Mouse (Mus musculus) large intestine, adult 2 months (tissue): ENCODE measurements at regions not wholly inside any gene's neighbourhood (a gene's known extent, or its start where the extent isn't known, plus 50 kb on each side); places are given as distances from the start of the nearest gene placed in this dataset.
A peak's percentile ranks its signal among the peaks of the same experiment; 100 is the strongest.

Source experiments
- DNase-seq: peaks from one replicate; pipeline ENCODE4 v3.0.0-alpha.2; 2012; ENCODE audit warnings: low read depth, low spot score
- WGBS: fragments of 180-500 bp; shearing (Covaris S2); methylation state at CpG from one replicate; pipeline ENCODE4 v1.1.7; 2018; 5-methylcytosine and 5-hydroxymethylcytosine counted together

DNA sequence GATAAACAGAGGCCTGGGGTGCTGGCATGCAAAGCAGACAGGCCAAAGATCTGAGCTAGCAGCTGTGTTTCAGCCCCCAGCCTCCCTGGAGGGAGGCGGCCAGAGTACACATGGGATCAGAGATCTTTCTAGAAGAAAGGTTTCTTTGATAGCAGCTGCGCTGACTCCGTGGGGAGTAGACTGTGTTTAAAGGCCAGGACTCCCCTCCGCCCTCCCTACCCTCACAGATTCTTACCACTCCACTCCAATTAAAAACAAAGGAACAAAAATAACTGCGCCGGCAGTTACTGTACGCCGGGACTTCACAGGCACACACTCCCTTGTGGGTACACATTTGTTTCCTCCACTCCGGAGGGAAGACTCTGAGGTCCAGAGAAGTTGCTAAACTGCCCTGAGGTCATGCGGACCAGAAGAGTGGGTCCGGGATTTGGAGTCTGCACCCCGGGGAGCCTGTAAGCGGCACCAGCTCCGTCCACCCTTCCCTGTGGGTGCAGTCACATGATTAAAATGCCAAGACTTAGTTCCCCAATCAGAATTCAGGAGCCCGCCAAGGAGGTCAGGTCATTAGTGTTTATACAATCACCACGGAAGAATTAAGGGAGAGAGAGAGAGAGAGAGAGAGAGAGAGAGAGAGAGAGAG lies 411.5 kb downstream of the Zfp536 start:
- 2% methylated on average over 16 of the region's 16 CpGs for WGBS
- DNase-seq = no peak

- 39% methylated on average over 8 of the region's 8 CpGs for WGBS
These were observed 410.6 kb downstream of the Zfp536 start for GRCm38 (mm10) chr7:37362879-37363278.

DNA sequence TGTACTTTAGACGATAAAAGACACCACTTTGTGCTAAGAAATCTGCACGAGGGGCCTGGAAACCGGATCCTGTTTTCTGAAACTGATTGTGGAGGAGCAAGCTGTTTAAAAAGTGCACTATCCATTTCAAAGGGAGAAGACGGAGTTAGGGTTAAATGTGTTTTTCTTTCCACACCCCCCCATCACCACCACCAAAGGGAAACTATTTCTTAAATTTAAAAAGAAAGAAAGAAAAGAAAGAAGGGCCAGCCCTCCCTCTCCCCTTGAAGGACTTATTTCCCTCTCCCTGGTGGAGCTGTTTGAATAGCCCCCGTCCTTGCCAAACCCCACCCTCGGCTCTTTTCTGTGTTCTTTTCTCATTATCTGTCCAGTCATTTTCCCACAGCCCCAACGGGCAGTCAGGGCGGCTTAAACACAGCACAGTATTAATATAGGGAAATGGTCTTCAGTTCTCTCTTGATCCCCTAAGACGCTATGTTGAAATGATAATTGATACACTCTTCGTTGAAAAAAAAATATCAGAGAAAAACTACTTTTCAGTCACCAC lies 409.7 kb downstream of the Zfp536 start:
- WGBS = 35% methylated on average over 10 of the region's 10 CpGs
- no peak for DNase-seq

More at GRCm38 (mm10) chr7:37362879-37363278, 410.6 kb downstream of the Zfp536 start:
- no peak for DNase-seq

GRCm38 (mm10) chr7:37364221-37364620 lies 409.2 kb downstream of the Zfp536 start:
- no peak for DNase-seq
- WGBS = 73% methylated on average over 9 of the region's 9 CpGs

GRCm38 (mm10) chr7:37366006-37366405 lies 407.4 kb downstream of the Zfp536 start:
- no peak for DNase-seq
- WGBS = 69% methylated on average over 19 of the region's 19 CpGs

DNA sequence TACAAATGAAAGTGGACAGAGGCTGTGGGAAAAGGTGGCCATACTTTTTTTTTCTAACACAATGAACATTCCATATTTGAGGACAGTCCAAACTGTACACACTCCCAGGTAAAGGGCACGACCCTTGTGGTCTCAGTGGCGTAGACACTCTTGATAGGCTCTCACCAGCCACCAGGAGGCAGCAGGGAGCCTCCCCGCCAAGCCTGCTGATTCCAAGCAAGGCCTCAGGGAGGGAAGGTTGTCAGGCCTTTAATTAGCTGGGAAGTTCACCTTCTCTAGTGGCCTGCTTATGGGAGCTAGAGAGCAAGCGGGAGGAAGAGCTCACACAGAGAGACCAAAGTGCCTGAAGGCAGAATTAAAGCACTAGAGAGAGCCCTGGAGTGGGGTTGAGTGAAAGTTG lies 403.7 kb downstream of the Zfp536 start:
- no peak for DNase-seq
- WGBS = 58% methylated on average over 4 of the region's 4 CpGs

GRCm38 (mm10) chr7:37373864-37374263 lies 399.6 kb downstream of the Zfp536 start:
- 11% methylated on average over 11 of the region's 11 CpGs for WGBS
- DNase-seq = peak; percentile 8

- no peak for DNase-seq
- 65% methylated on average over 9 of the region's 9 CpGs for WGBS
These were observed 398.4 kb downstream of the Zfp536 start for GRCm38 (mm10) chr7:37375044-37375443.

GRCm38 (mm10) chr7:37375591-37375990 lies 397.9 kb downstream of the Zfp536 start:
- no peak for DNase-seq
- WGBS = 61% methylated on average over 11 of the region's 11 CpGs

GRCm38 (mm10) chr7:37376207-37376606 lies 397.2 kb downstream of the Zfp536 start:
- WGBS = 33% methylated on average over 6 of the region's 6 CpGs

GRCm38 (mm10) chr7:37377889-37378521 lies 395.4 kb downstream of the Zfp536 start:
- no peak for DNase-seq
- 26% methylated on average over 19 of the region's 19 CpGs for WGBS

More at GRCm38 (mm10) chr7:37376207-37376606, 397.2 kb downstream of the Zfp536 start:
- DNase-seq = no peak

DNA sequence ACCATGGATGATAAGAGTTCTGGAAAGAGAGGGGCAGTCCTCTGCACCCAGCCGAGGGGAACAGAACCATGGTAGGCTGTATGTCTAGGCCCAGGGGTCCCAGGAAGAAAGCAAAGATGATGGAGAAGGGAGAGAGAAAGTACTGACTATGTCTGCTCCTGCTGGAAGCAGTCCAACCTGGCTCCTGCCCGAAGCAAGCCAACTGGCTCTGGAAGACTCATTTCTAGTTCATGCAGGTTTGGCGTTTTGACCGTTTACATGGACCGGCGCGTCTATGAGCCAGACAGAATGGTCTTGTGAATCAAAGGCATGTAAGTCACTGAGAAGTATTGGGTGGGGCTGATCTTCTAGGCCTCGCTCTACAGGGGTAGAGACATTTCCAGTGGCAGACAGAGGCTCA lies 385.6 kb downstream of the Zfp536 start:
- no peak for DNase-seq
- 84% methylated on average over 8 of the region's 8 CpGs for WGBS

DNA sequence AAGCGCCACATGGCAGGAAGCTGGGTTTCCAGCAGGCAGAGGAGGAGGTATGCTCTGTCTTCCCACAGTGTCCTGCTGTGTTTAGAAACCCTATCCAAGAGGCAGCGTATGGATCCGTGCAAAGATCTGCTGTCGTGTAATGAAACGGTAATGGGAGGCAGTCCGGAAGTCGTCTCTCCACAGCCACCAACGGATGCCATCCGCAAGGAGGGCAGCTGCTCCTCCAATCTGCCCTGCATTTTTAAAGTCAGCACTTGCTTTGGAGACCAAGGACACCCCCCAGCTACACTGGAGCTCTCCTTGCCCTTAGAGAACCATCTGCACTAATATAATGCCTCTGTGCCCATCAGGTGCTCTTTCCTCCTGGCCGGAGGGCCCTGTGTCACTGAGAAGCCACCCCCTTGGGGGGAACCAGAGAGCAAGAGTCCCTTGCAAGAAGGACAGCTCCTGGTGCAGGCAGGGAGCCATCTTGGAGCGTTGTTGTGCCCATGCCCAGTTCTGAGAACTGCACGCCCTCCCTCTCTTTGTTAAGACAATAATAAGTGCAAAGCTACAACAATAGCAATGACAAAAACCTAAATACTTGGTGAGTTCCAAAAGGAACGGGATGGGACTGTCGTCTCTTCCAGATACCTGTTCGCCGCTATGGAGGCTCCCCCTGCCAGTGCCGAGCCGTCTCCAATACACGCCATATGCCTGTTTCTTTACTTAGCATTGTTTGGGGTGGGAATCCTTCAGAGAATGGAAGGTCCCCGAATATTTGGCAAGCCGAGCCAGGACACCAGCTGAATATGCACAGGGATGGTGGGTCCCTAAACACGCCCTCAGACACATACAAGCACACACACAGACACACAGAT lies 384.4 kb downstream of the Zfp536 start:
- 89% methylated on average over 22 of the region's 22 CpGs for WGBS
- DNase-seq = no peak

DNA sequence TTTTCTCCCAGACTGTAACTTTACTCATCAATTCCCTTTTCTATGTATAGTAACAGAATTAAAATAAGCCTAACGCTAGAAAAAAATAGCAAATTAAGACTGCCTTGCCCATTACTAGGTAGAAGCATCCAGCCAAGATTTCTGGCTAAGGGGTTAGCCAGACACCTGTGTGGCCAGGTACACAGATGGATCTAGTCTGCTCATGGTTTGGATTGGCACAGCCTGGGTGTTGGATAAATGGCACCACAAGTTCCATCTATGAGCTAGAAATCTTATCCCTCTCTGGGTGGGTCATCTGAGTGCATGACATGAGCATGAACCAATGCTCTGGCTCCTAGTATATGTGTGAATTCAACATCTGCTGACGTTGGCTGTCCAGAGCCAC lies 383.7 kb downstream of the Zfp536 start:
- 77% methylated on average over 2 of the region's 2 CpGs for WGBS
- no peak for DNase-seq

- DNase-seq = no peak
- 89% methylated on average over 7 of the region's 7 CpGs for WGBS
These were observed 383.2 kb downstream of the Zfp536 start for GRCm38 (mm10) chr7:37390271-37390670.

DNA sequence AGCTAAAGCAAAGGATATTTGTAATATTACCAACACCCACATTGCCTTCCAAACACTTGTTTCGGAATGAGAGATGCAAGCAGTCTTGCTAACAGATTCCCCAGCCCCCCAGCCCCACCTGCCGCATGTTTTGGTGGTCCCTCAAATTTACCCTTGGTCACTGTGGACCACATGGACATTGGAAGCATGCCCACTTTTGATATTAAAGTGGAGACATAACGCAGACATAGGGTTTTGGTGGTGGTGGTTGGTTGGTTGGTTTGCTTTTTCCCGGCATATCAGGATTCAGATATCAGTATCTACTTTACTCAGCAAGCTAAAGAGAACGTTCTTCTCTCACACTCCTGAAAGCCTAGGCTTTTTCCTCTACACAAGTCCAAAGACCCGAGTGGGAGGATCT lies 381.3 kb downstream of the Zfp536 start:
- no peak for DNase-seq
- WGBS = 88% methylated on average over 6 of the region's 6 CpGs

GRCm38 (mm10) chr7:37392604-37393003 lies 380.8 kb downstream of the Zfp536 start:
- 92% methylated on average over 8 of the region's 8 CpGs for WGBS
- DNase-seq = no peak

DNA sequence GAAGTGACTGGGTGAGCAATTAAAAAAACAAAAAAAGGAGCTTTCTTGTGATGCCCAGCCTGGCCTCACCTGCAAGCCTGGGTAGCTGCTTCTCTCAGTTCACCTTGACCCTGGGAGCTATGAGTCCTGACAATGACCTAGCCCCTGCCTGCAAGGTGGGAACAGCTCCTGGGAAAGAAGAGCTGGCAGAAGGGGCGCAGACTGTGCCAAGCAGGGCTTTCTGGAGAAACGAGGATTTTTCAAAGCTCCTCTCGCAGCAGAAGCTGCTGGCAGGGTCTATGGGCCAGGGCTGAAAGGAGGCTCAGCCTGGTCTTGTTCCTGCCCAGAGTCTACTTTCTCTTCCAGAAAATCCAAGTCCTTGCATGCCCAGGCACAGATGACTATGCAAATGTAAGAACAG lies 380.4 kb downstream of the Zfp536 start:
- WGBS = 59% methylated on average over 3 of the region's 3 CpGs
- no peak for DNase-seq

DNA sequence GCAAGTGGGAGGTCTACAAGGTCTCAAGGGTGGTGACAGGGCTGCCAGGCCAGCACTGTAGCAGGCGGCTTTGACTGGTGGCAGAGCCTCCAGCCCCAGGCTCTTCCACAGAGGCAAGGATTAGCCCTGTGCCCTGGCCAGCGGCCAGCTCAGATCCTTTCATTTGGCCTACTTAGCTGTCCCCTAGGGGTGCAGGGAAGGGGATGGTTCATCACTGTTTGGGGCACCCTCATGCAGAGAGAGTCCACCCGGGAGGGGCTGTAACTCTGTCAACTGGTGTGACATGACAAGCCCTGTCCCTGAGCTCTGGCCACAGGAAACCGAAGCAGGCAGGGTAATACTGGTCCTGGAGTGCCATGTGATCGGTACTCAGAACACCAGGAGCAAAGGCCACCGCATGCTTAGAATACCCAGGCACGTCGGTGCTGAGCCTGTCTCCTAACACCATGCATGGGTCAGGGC lies 378.4 kb downstream of the Zfp536 start:
- no peak for DNase-seq
- 70% methylated on average over 8 of the region's 8 CpGs for WGBS

DNA sequence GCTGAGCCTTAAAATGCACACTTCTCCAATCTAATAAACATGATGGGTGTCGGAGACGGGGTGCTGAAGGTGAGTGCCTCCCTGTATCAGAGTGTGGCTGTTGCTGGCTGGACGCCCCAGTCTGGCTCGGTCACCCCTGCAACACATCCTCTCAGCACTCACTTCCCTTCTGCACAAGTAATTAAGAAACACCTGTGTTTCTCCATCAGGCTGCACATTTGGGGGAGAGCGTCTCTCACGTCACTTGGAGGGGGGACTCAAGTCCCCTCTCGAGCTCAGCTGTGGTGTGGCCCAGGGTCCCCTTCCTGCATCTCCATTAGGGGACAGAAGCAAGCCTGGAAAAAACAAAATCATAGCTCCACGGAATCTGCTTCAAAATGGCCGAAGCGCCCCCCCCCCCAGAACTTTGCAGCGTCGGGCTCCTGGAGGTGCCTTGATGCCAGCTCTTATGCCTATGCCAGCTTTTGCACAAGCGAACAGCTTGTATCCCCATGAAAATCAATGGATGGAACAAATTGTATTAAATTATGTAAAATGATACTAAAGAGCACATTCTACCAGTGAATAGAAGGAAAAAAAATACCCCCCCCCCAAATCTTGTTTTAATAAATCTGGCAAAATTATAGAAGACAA lies 377.4 kb downstream of the Zfp536 start:
- no peak for DNase-seq
- 84% methylated on average over 13 of the region's 13 CpGs for WGBS
